Mouse (Mus musculus): ENCODE measurements around the gene Tmem151a.

DNA sequence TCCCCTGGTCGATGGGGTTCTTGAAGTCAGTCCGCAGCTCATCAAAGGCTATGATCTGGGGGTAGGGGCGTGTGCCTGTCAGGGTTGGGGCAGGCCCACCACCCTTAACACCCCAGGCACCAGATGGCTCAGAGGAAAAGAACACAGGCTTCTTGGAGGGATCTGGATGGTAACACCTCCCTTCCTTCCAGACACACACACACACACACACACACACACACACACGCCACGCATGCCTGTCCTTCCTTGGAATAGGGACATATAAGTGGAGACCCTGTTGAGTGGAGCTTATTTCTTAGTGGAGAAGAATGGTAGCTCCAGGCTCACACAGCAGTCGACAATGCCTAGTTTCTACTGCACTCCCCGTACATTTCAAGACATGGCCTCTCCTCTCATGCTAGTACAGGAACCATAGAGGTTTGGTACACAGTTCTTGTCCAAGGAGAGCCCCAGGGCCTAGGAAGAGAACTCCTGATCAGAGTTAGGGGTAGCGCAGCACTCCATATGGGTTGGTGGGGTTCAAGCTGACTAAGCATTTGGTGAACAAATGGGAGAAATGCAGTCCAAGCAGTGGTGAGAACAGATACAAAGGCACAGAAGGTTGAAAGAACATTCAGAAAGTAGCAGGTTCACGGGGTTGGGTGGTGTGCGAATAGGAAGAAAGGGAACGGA, 9.6 kb upstream of the Tmem151a start:
- TF ChIP-seq CTCF (IDR thresholded peaks at IDR 0.05; ENCODE audit: low read depth, low read length) (no peak), EP300 (IDR thresholded peaks at IDR 0.05; ENCODE audit: insufficient read depth, low read depth, low read length) (no peak)

Measured in ES-Bruce4 (cell line).